Mouse (Mus musculus) sigmoid colon, adult 10 weeks (tissue): ENCODE measurements around the gene Zranb3. TPM values are rescaled to one million over a fixed set of nuclear protein-coding genes. Genes with fewer than 3 reads are reported as not detected.

Experiments
- polyA plus RNA-seq: library from polyadenylated mRNA; stranded (reverse); fragments of 350-450 nt; fragmentation: Illumina TruSeq; extraction: RNeasy Lipid Tissue Mini Kit (QIAGEN cat#74804); gene quantifications from one replicate; pipeline ENCODE4 v1.2.3, GENCODE M21; 2014; ENCODE audit warnings: low read depth, low replicate concordance

Gene Zranb3
- polyA plus RNA-seq = 3.3 TPM

GRCm38 (mm10) chr1:128102641-128103461, at the start of gene Zranb3, which contains the start of gene R3hdm1:
Gene Zranb3, minus strand, starts transcription at chr1:128103047.
Gene R3hdm1, plus strand, starts transcription at chr1:128103301.

Other genes starting within 250 kb of the Zranb3 start
- 0.47 TPM for gene Map3k19, start 248.0 kb downstream of the Zranb3 start, polyA plus RNA-seq
- gene Rab3gap1, start 234.3 kb downstream of the Zranb3 start, polyA plus RNA-seq = 66.7 TPM
- gene R3hdm1, start 254 bp upstream of the Zranb3 start, polyA plus RNA-seq = 204 TPM
- gene Ubxn4, start 140.9 kb upstream of the Zranb3 start, polyA plus RNA-seq = 151 TPM
- not detected for gene Lct, start 225.3 kb upstream of the Zranb3 start, polyA plus RNA-seq